Mouse (Mus musculus) MEL (cell line): ENCODE results near the gene Lbp. TPM values are rescaled to one million over a fixed set of nuclear protein-coding genes. Genes with fewer than 3 reads are reported as not detected.

Source experiments
- DNase-seq: peaks from one replicate; pipeline ENCODE4 v3.0.0; 2011; ENCODE audit warnings: low read depth, low spot score
- H3K27ac ChIP-seq: 2 replicates; pipeline ENCODE4 v1.5.1; 2012; ENCODE audit warnings: low read depth, mild to moderate bottlenecking, control low read depth, low read length, moderate library complexity; ENCODE audit not compliant: control insufficient read depth
- H3K27me3 ChIP-seq, 2 experiments: fragments of 150-350 bp in 1 of 2; sonication (generic) in 1 of 2; 2 replicates each; pipeline ENCODE4 v1.6.1; 2012; ENCODE audit warnings: low read length in 2 of 2, mild to moderate bottlenecking in 2 of 2, improper control_type of control experiment in 1 of 2, moderate library complexity in 1 of 2; ENCODE audit not compliant: insufficient read depth in 2 of 2, control insufficient read depth in 1 of 2
- H3K36me3 ChIP-seq, 2 experiments: 2 replicates each; pipeline ENCODE4 v1.6.1; 2012 to 2014; ENCODE audit warnings: low read length in 2 of 2, improper control_type of control experiment in 1 of 2, inconsistent platforms in 1 of 2, mild to moderate bottlenecking in 1 of 2; ENCODE audit not compliant: insufficient read depth in 2 of 2, control insufficient read depth in 1 of 2
- H3K4me1 ChIP-seq, 2 experiments: fragments of 150-350 bp in 1 of 2; sonication (generic) in 1 of 2; 2 replicates each; pipeline ENCODE4 v1.6.1; 2012; ENCODE audit warnings: low read length in 2 of 2, improper control_type of control experiment in 1 of 2, mild to moderate bottlenecking in 1 of 2; ENCODE audit not compliant: insufficient read depth in 2 of 2, control insufficient read depth in 1 of 2
- H3K4me3 ChIP-seq, 2 experiments: fragments of 150-350 bp in 1 of 2; sonication (generic) in 1 of 2; 2 replicates each; pipeline ENCODE4 v1.5.1; 2012; ENCODE audit warnings: low read depth in 2 of 2, low read length in 2 of 2, mild to moderate bottlenecking in 2 of 2, moderate library complexity in 2 of 2, control low read depth in 1 of 2, improper control_type of control experiment in 1 of 2; ENCODE audit not compliant: control insufficient read depth in 1 of 2, insufficient read depth in 1 of 2
- H3K79me2 ChIP-seq: 2 replicates; pipeline ENCODE4 v1.6.1; 2012; ENCODE audit warnings: mild to moderate bottlenecking, low read length, moderate library complexity; ENCODE audit not compliant: control insufficient read depth, poor library complexity, insufficient read depth
- H3K9ac ChIP-seq: 2 replicates; pipeline ENCODE4 v1.6.1; 2012; ENCODE audit warnings: low read depth, mild to moderate bottlenecking, control low read depth, low read length, moderate library complexity; ENCODE audit not compliant: control insufficient read depth, poor library complexity, severe bottlenecking
- H3K9me3 ChIP-seq: fragments of 150-350 bp; sonication (generic); replicated peaks from 2 replicates; pipeline ENCODE4 v1.6.1; 2012; ENCODE audit warnings: mild to moderate bottlenecking, low read length, improper control_type of control experiment, moderate library complexity; ENCODE audit not compliant: insufficient read depth
- BHLHE40 ChIP-seq: IDR thresholded peaks from 2 replicates; pipeline ENCODE4 v1.6.1; 2012; ENCODE audit warnings: low read depth, mild to moderate bottlenecking, inconsistent platforms, low read length, improper control_type of control experiment, borderline replicate concordance
- E2F4 ChIP-seq: IDR thresholded peaks from 2 replicates; pipeline ENCODE4 v1.6.1; 2011; ENCODE audit warnings: low read depth, low read length, improper control_type of control experiment, borderline replicate concordance
- EP300 ChIP-seq, 2 experiments: IDR thresholded peaks; 2 replicates each; pipeline ENCODE4 v1.6.1; 2011; ENCODE audit warnings: improper control_type of control experiment in 2 of 2, low read length in 2 of 2, low read depth in 1 of 2, mild to moderate bottlenecking in 1 of 2
- ETS1 ChIP-seq: IDR thresholded peaks from 2 replicates; pipeline ENCODE4 v1.6.1; 2012; ENCODE audit warnings: low read depth, mild to moderate bottlenecking, inconsistent platforms, low read length, improper control_type of control experiment, moderate library complexity
- HCFC1 ChIP-seq: IDR thresholded peaks from 2 replicates; pipeline ENCODE4 v1.6.1; 2012; ENCODE audit warnings: low read depth, mild to moderate bottlenecking, inconsistent platforms, low read length, improper control_type of control experiment, moderate library complexity
- KAT2A ChIP-seq: conservative IDR thresholded peaks from 2 replicates; pipeline ENCODE4 v1.6.1; 2012; ENCODE audit warnings: low read depth, low read length, improper control_type of control experiment, inconsistent platforms
- MAFK ChIP-seq: IDR thresholded peaks from 2 replicates; pipeline ENCODE4 v1.6.1; 2011; ENCODE audit warnings: low read depth, mild to moderate bottlenecking, low read length, improper control_type of control experiment, borderline replicate concordance
- NRF1 ChIP-seq: IDR thresholded peaks from 2 replicates; pipeline ENCODE4 v1.6.1; 2014; ENCODE audit warnings: low read depth, mild to moderate bottlenecking, inconsistent platforms, low read length, improper control_type of control experiment, moderate library complexity; ENCODE audit not compliant: poor library complexity, insufficient read depth, severe bottlenecking
- POLR2A ChIP-seq, 2 experiments: IDR thresholded peaks; 2 replicates each; pipeline ENCODE4 v1.6.1; 2011 to 2012; ENCODE audit warnings: low read length in 2 of 2, mild to moderate bottlenecking in 2 of 2, control low read depth in 1 of 2, improper control_type of control experiment in 1 of 2, low read depth in 1 of 2, moderate library complexity in 1 of 2; ENCODE audit not compliant: control insufficient read depth in 1 of 2, insufficient read depth in 1 of 2, poor library complexity in 1 of 2
- SIN3A ChIP-seq: IDR thresholded peaks from 2 replicates; pipeline ENCODE4 v1.6.1; 2012; ENCODE audit warnings: low read length, improper control_type of control experiment, inconsistent platforms
- SMC3 ChIP-seq: IDR thresholded peaks from 2 replicates; pipeline ENCODE4 v1.6.1; 2011; ENCODE audit warnings: low read depth, low read length, improper control_type of control experiment
- TAL1 ChIP-seq: IDR thresholded peaks from 2 replicates; pipeline ENCODE4 v1.6.1; 2012; ENCODE audit warnings: mild to moderate bottlenecking, inconsistent platforms, low read length, moderate library complexity, mixed read lengths
- USF2 ChIP-seq, 2 experiments: IDR thresholded peaks; 2 replicates each; pipeline ENCODE4 v1.6.1; 2011 to 2012; ENCODE audit warnings: improper control_type of control experiment in 2 of 2, low read length in 2 of 2, borderline replicate concordance in 1 of 2, inconsistent platforms in 1 of 2, low read depth in 1 of 2, mild to moderate bottlenecking in 1 of 2; ENCODE audit not compliant: insufficient read depth in 1 of 2
- ZC3H11A ChIP-seq: IDR thresholded peaks from 2 replicates; pipeline ENCODE4 v1.6.1; 2012; ENCODE audit warnings: low read depth, mild to moderate bottlenecking, inconsistent platforms, low read length, improper control_type of control experiment
- ZKSCAN1 ChIP-seq: IDR thresholded peaks from 2 replicates; pipeline ENCODE4 v1.6.1; 2012; ENCODE audit warnings: low read depth, mild to moderate bottlenecking, inconsistent platforms, low read length, improper control_type of control experiment, moderate library complexity
- ZNF384 ChIP-seq: IDR thresholded peaks from 2 replicates; pipeline ENCODE4 v1.6.1; 2012; ENCODE audit warnings: low read depth, mild to moderate bottlenecking, inconsistent platforms, low read length, improper control_type of control experiment
- polyA plus RNA-seq, 2 experiments: library from polyadenylated mRNA; stranded (reverse) in 1 of 2; unstranded in 1 of 2; fragments of >175 nt in 1 of 2; fragments of >200 nt in 1 of 2; gene quantifications; 2 replicates each; pipeline versions ENCODE4 v1.2.1 to v1.2.4; 2012; ENCODE audit warnings: low replicate concordance in 2 of 2, low read depth in 1 of 2; ENCODE audit not compliant: insufficient read length in 2 of 2, insufficient read depth in 1 of 2, missing spikeins in 1 of 2
- total RNA-seq: library from RNA; depleted of rRNA; stranded (reverse); fragments of 300-350 nt; gene quantifications from 2 replicates; pipeline ENCODE4 v1.2.3, GENCODE M21; 2012

Lbp gene
- total and polyA plus RNA-seq, 3 experiments: not detected

GRCm38 (mm10) chr2:158259498-158259897, 46.8 kb upstream of the Lbp start:
- Histone ChIP-seq H3K9ac (no peak overlapping the region), H3K27ac (no peak overlapping the region), H3K79me2 (no peaks in the 10 kb centered on the region), H3K4me1 (peaks cover 0 to 5% of the 10 kb centered on the region in 2 experiments; a peak in 1 of 4 replicates), H3K4me3 (no peak overlapping the region), H3K27me3 (peaks cover 0 to 1% of the 10 kb centered on the region in 2 experiments; a peak in 2 of 4 replicates), H3K36me3 (no peaks in the 10 kb centered on the region), H3K9me3 (no peaks in the 10 kb centered on the region)
- TF ChIP-seq E2F4: no peak
- TF ChIP-seq TAL1: no peak
- TF ChIP-seq SIN3A: no peak
- TF ChIP-seq HCFC1: no peak
- TF ChIP-seq POLR2A (IDR thresholded peaks at IDR 0.05; ENCODE audit: control insufficient read depth in 1 of 2, insufficient read depth in 1 of 2, low read depth in 1 of 2, low read length in 2 of 2, poor library complexity in 1 of 2): no peak
- TF ChIP-seq MAFK: no peak
- TF ChIP-seq ZKSCAN1: no peak
- no peak for TF ChIP-seq EP300 (IDR thresholded peaks at IDR 0.05; ENCODE audit: low read depth in 1 of 2, low read length in 2 of 2)
- no peak for TF ChIP-seq ZNF384
- no peak for TF ChIP-seq USF2 (IDR thresholded peaks at IDR 0.05; ENCODE audit: borderline replicate concordance in 1 of 2, insufficient read depth in 1 of 2, low read depth in 1 of 2, low read length in 2 of 2)
- no peak for TF ChIP-seq NRF1
- TF ChIP-seq KAT2A: no peak
- no peak for TF ChIP-seq BHLHE40
- no peak for TF ChIP-seq SMC3
- no peak for TF ChIP-seq ETS1
- DNase-seq: no peak

- no peak for DNase-seq
- Histone ChIP-seq H3K36me3 (no peaks in the 10 kb centered on the region), H3K27me3 (peaks cover 2 to 9% of the 10 kb centered on the region in 2 experiments), H3K4me1 (no peaks in the 10 kb centered on the region), H3K4me3 (no peak overlapping the region), H3K79me2 (no peaks in the 10 kb centered on the region), H3K9me3 (no peaks in the 10 kb centered on the region), H3K27ac (no peak overlapping the region), H3K9ac (no peak overlapping the region)
- TF ChIP-seq ZC3H11A: no peak
- TF ChIP-seq BHLHE40: no peak
- TF ChIP-seq USF2 (IDR thresholded peaks at IDR 0.05; ENCODE audit: borderline replicate concordance in 1 of 2, insufficient read depth in 1 of 2, low read depth in 1 of 2, low read length in 2 of 2): no peak
Observed at GRCm38 (mm10) chr2:158264877-158265276, 41.4 kb upstream of the Lbp start.
